Mouse (Mus musculus) hindbrain, embryonic 11.5 days (tissue): ENCODE data around the gene 5730522E02Rik. TPM values are rescaled to one million over a fixed set of nuclear protein-coding genes. Genes with fewer than 3 reads are reported as not detected.

ENCODE experiments used
- ATAC-seq: fragments of 200-750 bp; cut with Nextera tagmentation; 2 replicates; pipeline ENCODE4 v1.8.0; 2017; ENCODE audit warnings: mild to moderate bottlenecking, moderate TSS enrichment, moderate library complexity; ENCODE audit not compliant: low FRiP score
- DNase-seq: peaks from one replicate; pipeline ENCODE4 v3.0.0-alpha.2; 2015; ENCODE audit warnings: low spot score
- H3K27ac ChIP-seq: fragments of 300-500 bp; sonication (generic); 2 replicates; pipeline ENCODE4 v1.5.1; 2014; ENCODE audit warnings: mild to moderate bottlenecking, low read depth, low read length
- H3K27me3 ChIP-seq: fragments of 300-500 bp; sonication (generic); 2 replicates; pipeline ENCODE4 v1.6.1; 2014; ENCODE audit warnings: mild to moderate bottlenecking, low read length, moderate library complexity, mixed read lengths; ENCODE audit not compliant: control insufficient read depth, insufficient read depth
- H3K36me3 ChIP-seq: fragments of 300-500 bp; sonication (generic); 2 replicates; pipeline ENCODE4 v1.6.1; 2014; ENCODE audit warnings: mild to moderate bottlenecking, low read length, moderate library complexity, mixed read lengths; ENCODE audit not compliant: control insufficient read depth, insufficient read depth
- H3K4me1 ChIP-seq: fragments of 300-500 bp; sonication (generic); replicated peaks from 2 replicates; pipeline ENCODE4 v1.6.1; 2014; ENCODE audit warnings: low read length, mixed read lengths; ENCODE audit not compliant: control insufficient read depth, insufficient read depth
- H3K4me2 ChIP-seq: fragments of 300-500 bp; sonication (generic); replicated peaks from 2 replicates; pipeline ENCODE4 v1.6.1; 2014; ENCODE audit warnings: mild to moderate bottlenecking, low read depth, low read length
- H3K4me3 ChIP-seq: fragments of 300-500 bp; sonication (generic); 2 replicates; pipeline ENCODE4 v1.5.1; 2014; ENCODE audit warnings: low read depth, low read length
- H3K9ac ChIP-seq: fragments of 300-500 bp; sonication (generic); 2 replicates; pipeline ENCODE4 v1.6.1; 2014; ENCODE audit warnings: low read depth, low read length
- H3K9me3 ChIP-seq: fragments of 300-500 bp; sonication (generic); 2 replicates; pipeline ENCODE4 v1.6.1; 2016; ENCODE audit warnings: low read length; ENCODE audit not compliant: control insufficient read depth
- WGBS: fragments of 180-500 bp; shearing (Covaris S2); extraction: QIAGEN DNeasy Blood & Tissue Kit; methylation state at CpG from one replicate; pipeline ENCODE4 v1.1.7; 2014; 5-methylcytosine and 5-hydroxymethylcytosine counted together
- polyA plus RNA-seq: library from polyadenylated mRNA; unstranded; fragments of >200 nt; fragmentation: Nextera tagmentation; extraction: Ambion mirVana; gene quantifications from 2 replicates; pipeline ENCODE4 v1.2.1, GENCODE M21; 2014

The 5730522E02Rik gene
- polyA plus RNA-seq, 1 experiment from 2014 or later, result 8.0 TPM

GRCm38 (mm10) chr11:26159033-26159432, 51.5 kb downstream of the 5730522E02Rik start:
- WGBS, result 70% methylated on average over 3 of the region's 3 CpGs
- Histone ChIP-seq H3K27ac (no peak overlapping the region), H3K9ac (no peak overlapping the region), H3K4me2 (no peak overlapping the region), H3K4me3 (no peak overlapping the region), H3K4me1 (no peaks in the 10 kb centered on the region), H3K27me3 (no peaks in the 10 kb centered on the region), H3K9me3 (no peaks in the 10 kb centered on the region), H3K36me3 (no peaks in the 10 kb centered on the region)
- ATAC-seq, result no peak
- DNase-seq, result no peak

- H3K27me3 ChIP-seq, result no peaks in the 10 kb centered on the region
- no peak overlapping the region for H3K27ac ChIP-seq
- no peak overlapping the region for H3K4me3 ChIP-seq
- WGBS, result 85% methylated on average over 3 of the region's 3 CpGs
- H3K36me3 ChIP-seq, result no peaks in the 10 kb centered on the region
- ATAC-seq (no peak), DNase-seq (no peak)
- no peaks in the 10 kb centered on the region for H3K9me3 ChIP-seq
- no peaks in the 10 kb centered on the region for H3K4me1 ChIP-seq
- H3K4me2 ChIP-seq, result no peak overlapping the region
- no peak overlapping the region for H3K9ac ChIP-seq
Observed at GRCm38 (mm10) chr11:26140024-26140423, 70.5 kb downstream of the 5730522E02Rik start.

GRCm38 (mm10) chr11:26138013-26138412, 72.5 kb downstream of the 5730522E02Rik start:
- no peak overlapping the region for H3K4me3 ChIP-seq
- H3K9me3 ChIP-seq, result no peaks in the 10 kb centered on the region
- WGBS, result 86% methylated on average over 1 of the region's 1 CpGs
- no peaks in the 10 kb centered on the region for H3K27me3 ChIP-seq
- ATAC-seq (no peak), DNase-seq (no peak)
- H3K9ac ChIP-seq, result no peak overlapping the region
- no peak overlapping the region for H3K4me2 ChIP-seq
- H3K4me1 ChIP-seq, result no peaks in the 10 kb centered on the region
- H3K36me3 ChIP-seq, result no peaks in the 10 kb centered on the region
- H3K27ac ChIP-seq, result no peak overlapping the region

- ATAC-seq (no peak), DNase-seq (peak; percentile 18)
- Histone ChIP-seq H3K27ac (no peak overlapping the region), H3K4me1 (0 out of 2 replicates have a peak, but pooled peaks cover 2% of the 10 kb centered on the region), H3K9me3 (no peaks in the 10 kb centered on the region), H3K4me3 (no peak overlapping the region), H3K9ac (no peak overlapping the region), H3K27me3 (no peaks in the 10 kb centered on the region), H3K36me3 (no peaks in the 10 kb centered on the region), H3K4me2 (no peak overlapping the region)
- WGBS, result 43% methylated on average over 11 of the region's 11 CpGs
Observed at GRCm38 (mm10) chr11:26130911-26131310, 79.7 kb downstream of the 5730522E02Rik start.

- no peak for ATAC-seq
- H3K9me3 ChIP-seq, result no peaks in the 10 kb centered on the region
- no peak overlapping the region for H3K4me3 ChIP-seq
- 0 out of 2 replicates have a peak, but pooled peaks cover 2% of the 10 kb centered on the region for H3K4me1 ChIP-seq
- no peaks in the 10 kb centered on the region for H3K27me3 ChIP-seq
- WGBS, result 57% methylated on average over 2 of the region's 2 CpGs
- H3K9ac ChIP-seq, result no peak overlapping the region
- no peak for DNase-seq
- H3K36me3 ChIP-seq, result no peaks in the 10 kb centered on the region
- H3K27ac ChIP-seq, result no peak overlapping the region
- no peak overlapping the region for H3K4me2 ChIP-seq
Observed at GRCm38 (mm10) chr11:26129054-26129453, 81.5 kb downstream of the 5730522E02Rik start.

- ATAC-seq, result no peak
Observed at GRCm38 (mm10) chr11:26128385-26128784, 82.2 kb downstream of the 5730522E02Rik start.

GRCm38 (mm10) chr11:26125923-26126322, 84.6 kb downstream of the 5730522E02Rik start:
- H3K9me3 ChIP-seq, result no peaks in the 10 kb centered on the region
- H3K4me2 ChIP-seq, result no peak overlapping the region
- no peak overlapping the region for H3K9ac ChIP-seq
- 0 out of 2 replicates have a peak, but pooled peaks cover 1% of the 10 kb centered on the region for H3K4me1 ChIP-seq
- DNase-seq (no peak), ATAC-seq (no peak)
- no peak overlapping the region for H3K4me3 ChIP-seq
- H3K27ac ChIP-seq, result no peak overlapping the region
- H3K36me3 ChIP-seq, result no peaks in the 10 kb centered on the region
- no peaks in the 10 kb centered on the region for H3K27me3 ChIP-seq

More at GRCm38 (mm10) chr11:26128385-26128784, 82.2 kb downstream of the 5730522E02Rik start:
- Histone ChIP-seq H3K9ac (no peak overlapping the region), H3K36me3 (no peaks in the 10 kb centered on the region), H3K27ac (no peak overlapping the region), H3K27me3 (no peaks in the 10 kb centered on the region), H3K4me1 (0 out of 2 replicates have a peak, but pooled peaks cover 2% of the 10 kb centered on the region), H3K9me3 (no peaks in the 10 kb centered on the region), H3K4me2 (no peak overlapping the region), H3K4me3 (no peak overlapping the region)
- DNase-seq, result no peak
- 52% methylated on average over 2 of the region's 2 CpGs for WGBS

GRCm38 (mm10) chr11:26120781-26121557, 89.6 kb downstream of the 5730522E02Rik start:
- no peak for ATAC-seq
- Histone ChIP-seq H3K4me1 (no peaks in the 10 kb centered on the region), H3K4me3 (no peak overlapping the region), H3K27ac (no peak overlapping the region), H3K9ac (no peak overlapping the region), H3K27me3 (no peaks in the 10 kb centered on the region), H3K36me3 (no peaks in the 10 kb centered on the region), H3K4me2 (no peak overlapping the region), H3K9me3 (no peaks in the 10 kb centered on the region)
- DNase-seq, result no peak
- WGBS, result 64% methylated on average over 8 of the region's 8 CpGs

GRCm38 (mm10) chr11:26117651-26118050, 92.9 kb downstream of the 5730522E02Rik start:
- no peaks in the 10 kb centered on the region for H3K27me3 ChIP-seq
- no peak overlapping the region for H3K4me3 ChIP-seq
- WGBS, result 58% methylated on average over 4 of the region's 4 CpGs
- no peaks in the 10 kb centered on the region for H3K4me1 ChIP-seq
- no peak for ATAC-seq
- H3K36me3 ChIP-seq, result no peaks in the 10 kb centered on the region
- no peak for DNase-seq
- no peaks in the 10 kb centered on the region for H3K9me3 ChIP-seq
- no peak overlapping the region for H3K27ac ChIP-seq
- no peak overlapping the region for H3K9ac ChIP-seq
- no peak overlapping the region for H3K4me2 ChIP-seq
